Mouse (Mus musculus): ENCODE measurements at regions not wholly inside any gene's neighbourhood (a gene's known extent, or its start where the extent isn't known, plus 50 kb on each side); places are given as distances from the start of the nearest gene placed in this dataset.

GRCm38 (mm10) chr9:46736232-46736631 lies 262.3 kb upstream of the Gm4791 start:
- no peak for DNase-seq

- DNase-seq: peak; percentile 90
Measured at GRCm38 (mm10) chr9:46735664-46736067, 262.9 kb upstream of the Gm4791 start.

GRCm38 (mm10) chr9:46728465-46728864 lies 270.1 kb upstream of the Gm4791 start:
- no peak for DNase-seq

DNA sequence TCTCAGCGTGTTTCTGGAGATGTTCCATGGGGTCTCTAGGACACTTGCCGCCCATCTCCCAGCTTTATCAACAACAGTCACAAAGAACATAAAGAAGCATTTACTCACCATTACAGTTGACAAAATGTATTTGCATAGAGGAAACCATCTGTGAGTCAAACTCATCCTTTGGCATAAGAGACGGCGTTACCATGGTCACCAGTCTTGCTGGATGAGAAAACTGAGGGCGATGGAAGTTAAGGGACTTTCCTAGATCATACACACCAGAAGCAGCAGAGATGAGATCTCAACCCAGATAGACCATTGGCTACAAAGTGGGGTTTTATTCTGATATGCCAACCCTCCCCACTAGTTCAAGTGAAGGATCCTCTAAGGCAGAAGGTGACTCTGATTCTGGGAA lies 274.3 kb upstream of the Gm4791 start:
- no peak for DNase-seq

GRCm38 (mm10) chr9:46713415-46713814 lies 285.1 kb upstream of the Gm4791 start:
- DNase-seq: no peak

DNA sequence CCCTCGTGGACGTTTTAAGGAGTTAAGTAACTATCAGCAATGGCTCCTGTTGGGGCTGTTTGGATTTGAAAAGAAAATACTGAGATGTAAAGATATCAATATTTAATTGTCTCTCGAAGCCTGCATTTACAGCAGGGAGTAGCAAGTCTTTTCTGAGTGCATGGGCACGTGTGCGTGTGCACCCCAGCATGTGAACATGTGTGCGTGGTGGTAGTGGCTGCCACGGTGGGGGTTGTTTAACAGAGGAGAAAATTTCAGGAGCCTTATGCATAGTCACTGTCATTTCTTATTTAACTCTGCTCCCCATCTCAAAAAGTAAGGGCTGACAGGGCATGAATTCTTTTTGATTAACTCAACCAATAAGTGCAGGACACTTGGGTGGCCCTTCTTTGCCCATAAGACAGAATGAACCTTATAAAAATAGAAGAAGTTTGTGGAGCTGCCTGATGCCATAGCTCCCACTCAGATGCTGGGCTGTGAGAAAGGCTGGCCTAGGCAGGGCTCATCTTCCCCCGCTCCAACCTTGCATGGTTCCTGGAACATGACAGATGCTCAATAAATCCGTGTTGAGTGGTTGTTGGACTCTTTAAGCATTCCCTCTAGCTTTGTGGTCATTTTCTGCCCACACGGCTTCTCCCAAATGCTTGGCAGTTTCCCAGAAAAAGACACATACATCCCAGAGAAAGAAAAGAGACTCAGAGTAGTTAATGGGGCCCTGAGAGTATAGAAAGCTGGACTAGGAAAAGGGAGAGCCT lies 294.2 kb upstream of the Gm4791 start:
- no peak for DNase-seq

DNA sequence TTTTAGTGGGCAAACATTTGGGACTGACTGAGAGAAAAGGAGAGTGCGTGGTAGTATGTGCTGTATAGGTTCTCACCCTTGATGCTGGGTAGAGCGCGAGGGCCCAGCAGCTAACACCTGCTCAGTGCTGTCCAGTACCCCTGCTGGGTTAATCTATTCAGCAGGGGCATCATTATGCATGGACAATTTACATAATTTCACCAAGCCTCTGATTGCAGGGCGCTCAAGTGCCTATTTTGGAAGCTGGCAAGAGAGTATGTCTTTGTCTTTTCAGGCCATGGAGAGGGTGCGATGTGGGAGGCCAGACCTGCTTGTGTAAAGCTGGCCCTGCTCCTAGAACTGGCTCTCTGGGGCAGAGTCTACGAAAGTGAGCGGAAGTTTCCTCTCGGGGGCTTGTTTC lies 294.9 kb upstream of the Gm4791 start:
- DNase-seq: no peak

DNA sequence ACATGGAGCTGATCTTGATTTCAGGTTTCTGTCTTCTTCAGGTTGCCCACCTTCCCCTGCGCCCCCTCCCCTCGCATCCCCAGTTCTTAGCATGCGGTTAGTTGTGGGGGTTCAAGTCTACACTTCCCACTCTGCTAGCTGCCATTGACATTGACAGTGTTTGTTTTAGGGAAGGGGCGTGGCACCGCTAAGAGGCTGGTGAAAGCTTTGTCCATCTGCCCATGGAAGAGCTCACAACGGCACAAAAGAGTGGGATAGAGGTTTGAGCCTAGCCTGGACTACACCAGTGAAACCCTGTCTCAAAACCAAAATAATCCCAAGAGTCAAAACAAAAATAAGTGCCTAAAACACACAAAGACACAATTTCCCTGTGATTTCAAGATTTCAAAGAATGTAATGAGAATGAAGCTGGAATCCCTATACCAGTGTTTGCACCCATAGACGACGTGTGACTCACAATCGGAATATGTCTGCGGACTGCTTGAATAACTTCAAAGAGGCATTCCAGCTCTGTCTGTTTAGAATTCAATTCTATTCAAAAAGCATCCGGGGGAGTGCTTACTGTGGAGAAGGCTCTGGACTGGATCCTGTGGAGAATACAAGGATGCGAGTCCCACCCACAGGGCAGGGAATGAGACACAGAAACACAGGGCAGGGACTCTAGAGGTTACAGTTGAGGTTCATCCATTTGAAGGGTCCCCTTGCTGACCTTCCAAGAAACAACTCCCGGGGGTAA lies 295.5 kb upstream of the Gm4791 start:
- no peak for DNase-seq

- DNase-seq: no peak
Measured at GRCm38 (mm10) chr9:46702053-46702900, 296.3 kb upstream of the Gm4791 start.

- no peak for DNase-seq
Measured at GRCm38 (mm10) chr9:46696171-46696570, 302.4 kb upstream of the Gm4791 start.

DNA sequence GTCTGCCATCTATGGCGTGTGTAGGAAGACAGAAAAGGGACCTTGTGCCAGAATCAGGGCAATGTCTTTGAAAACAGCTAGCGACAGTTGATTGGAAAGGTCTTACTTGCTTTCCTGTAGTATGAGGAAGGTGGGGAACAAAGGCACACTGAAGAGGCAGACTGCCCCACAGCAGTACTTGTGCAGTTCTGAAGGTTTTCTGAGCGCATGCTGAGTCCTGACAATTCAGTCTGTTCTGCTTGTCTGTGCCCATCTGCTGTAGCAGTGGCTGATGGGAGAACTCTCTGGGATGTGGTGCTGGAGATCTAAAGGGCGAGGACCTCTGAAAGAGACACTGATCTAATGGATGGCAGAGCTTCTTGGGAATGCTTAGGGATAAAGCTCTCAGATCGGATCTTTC lies 309.2 kb upstream of the Gm4791 start:
- no peak for DNase-seq

DNA sequence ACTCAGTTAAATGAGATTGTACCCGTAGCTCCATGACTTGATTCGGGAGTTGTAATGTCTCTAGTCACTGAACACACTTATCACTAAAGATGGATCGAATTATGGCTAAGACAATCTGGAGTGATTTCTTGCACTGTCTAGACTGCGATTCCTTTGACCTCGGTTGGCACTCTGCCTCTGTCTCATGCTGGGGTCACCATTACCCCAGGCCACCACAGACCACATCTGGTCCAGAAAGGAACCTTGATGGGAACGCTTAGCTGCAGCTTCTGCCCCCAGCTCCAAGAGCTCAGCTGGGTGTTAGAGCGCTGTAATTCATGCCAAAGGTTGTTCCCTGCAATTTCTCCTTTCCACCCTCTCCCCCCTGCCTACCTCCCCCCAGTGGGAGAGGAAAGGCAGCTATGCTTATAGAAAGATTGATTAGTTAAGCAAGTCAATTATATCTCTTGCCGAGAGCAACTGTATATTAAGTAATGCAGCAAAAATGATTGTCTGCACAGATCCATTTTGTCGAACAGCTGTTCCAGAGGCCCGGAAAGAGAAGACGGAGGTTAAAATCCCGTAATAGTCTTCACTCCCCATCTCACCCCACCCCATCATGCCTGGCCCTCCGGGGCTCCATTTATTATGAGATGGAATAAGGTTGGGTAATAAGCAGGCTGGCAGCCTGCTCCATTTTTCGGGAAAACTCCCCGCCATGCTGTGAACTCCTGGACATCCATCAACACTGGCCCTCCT lies 314.3 kb upstream of the Gm4791 start:
- DNase-seq: no peak

- DNase-seq: no peak
Measured at GRCm38 (mm10) chr9:46672050-46672449, 326.5 kb upstream of the Gm4791 start.

- no peak for DNase-seq
Measured at GRCm38 (mm10) chr9:46654422-46654821, 334.6 kb upstream of the 4931429L15Rik start.

DNA sequence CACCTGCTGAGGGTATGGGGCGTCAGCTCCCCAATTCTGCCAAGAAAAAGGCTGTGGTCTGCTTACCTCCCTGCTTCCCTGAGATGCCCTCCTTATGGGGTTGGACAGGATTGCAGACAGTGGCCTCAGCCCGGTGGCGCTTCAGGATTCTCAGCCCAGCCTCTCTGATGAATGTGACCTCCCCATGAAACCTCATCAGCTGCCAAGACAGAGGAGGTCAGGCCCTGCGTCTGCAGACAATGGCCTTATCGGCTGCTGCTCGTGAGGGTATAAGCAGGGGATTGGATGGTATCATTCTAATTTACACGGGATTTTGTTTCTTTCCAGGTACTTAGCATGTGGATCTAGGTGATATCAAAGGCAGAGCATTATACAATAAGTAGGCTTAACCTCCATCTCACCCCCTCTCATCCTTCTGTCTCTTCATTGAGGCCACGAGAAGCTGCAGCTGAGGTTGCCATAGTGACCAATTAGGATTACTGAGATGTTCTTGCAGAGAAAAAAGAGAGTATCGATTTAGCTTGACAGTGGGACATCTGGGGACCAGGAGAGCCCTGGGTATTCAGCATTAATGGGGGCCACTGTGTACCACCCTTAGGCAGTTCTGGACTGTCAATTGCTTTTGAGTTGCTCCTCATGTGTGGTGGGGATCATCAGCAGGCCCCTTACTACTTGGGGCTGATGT lies 327.6 kb upstream of the 4931429L15Rik start:
- no peak for DNase-seq

DNA sequence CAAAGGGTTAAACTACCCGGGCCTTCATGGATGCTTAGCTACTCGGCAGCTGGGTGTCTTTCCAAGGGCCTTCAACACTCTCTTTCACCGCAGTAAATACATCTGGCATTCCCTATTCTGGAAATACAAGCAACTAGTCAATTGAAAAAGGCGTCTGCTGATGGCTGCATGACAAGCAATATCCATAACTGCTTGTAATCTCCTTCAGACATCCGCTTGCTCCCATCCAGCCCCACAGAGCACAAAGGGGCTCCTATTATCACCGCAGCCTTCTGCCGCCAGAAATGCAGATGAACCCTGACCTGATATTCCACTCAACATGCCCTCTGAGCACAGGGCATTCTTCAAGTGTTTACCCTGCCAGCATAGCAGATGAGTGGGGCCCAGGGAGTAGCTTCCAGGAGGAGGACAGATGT lies 325.7 kb upstream of the 4931429L15Rik start:
- DNase-seq: no peak

GRCm38 (mm10) chr9:46643551-46643950 lies 323.8 kb upstream of the 4931429L15Rik start:
- DNase-seq: no peak

DNA sequence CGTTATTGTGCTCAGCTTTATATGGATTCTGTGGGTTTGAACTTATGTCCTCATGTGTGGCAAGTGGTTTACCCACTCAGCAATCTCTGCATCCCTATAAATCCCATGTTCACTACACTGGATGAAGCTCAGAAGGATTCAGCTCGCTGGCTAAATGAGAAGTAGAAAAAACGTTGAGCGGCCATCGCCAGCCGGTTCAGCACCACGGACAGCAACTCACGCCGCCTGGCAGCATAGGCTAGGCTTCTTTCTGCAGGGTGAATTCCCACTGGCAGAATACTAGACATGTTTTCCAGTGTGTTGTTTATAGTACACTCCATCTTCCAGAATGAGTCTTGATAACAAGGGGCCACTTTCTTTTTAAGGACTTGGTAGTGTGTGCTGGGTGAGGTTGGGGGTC lies 322.9 kb upstream of the 4931429L15Rik start:
- DNase-seq: peak; percentile 79

- DNase-seq: peak; percentile 5
Measured at GRCm38 (mm10) chr9:46636261-46637010, 316.6 kb upstream of the 4931429L15Rik start.

DNA sequence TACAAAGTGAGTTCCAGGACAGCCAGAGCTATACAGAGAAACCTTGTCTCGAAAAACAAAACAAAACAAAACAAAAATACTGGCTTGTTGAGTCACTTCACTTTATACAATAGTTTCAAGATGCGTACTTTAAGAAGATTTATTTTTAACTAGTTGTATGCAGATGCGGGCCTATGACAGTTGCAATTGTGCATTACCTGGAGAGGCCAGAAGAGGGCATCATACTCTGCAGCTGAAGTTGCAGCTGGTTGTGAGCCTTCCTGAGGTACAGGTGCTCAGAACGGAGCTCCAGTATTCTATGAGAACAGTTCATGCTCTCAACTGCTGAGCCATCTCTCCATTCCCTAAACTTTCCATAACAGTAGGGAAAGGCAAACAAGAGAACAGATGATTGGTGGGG lies 314.2 kb upstream of the 4931429L15Rik start:
- no peak for DNase-seq

GRCm38 (mm10) chr9:46632576-46632975 lies 312.8 kb upstream of the 4931429L15Rik start:
- DNase-seq: no peak
